Mouse (Mus musculus) bone marrow macrophage, adult 2 months (primary cell): ENCODE results near the gene Dcakd.

Source experiments
- CTCF ChIP-seq: IDR thresholded peaks from 2 replicates; pipeline ENCODE4 v1.5.1; 2012; ENCODE audit warnings: low read depth, mild to moderate bottlenecking, low read length, moderate library complexity
- POLR2A ChIP-seq: IDR thresholded peaks from 2 replicates; pipeline ENCODE4 v1.6.1; 2012; ENCODE audit warnings: mild to moderate bottlenecking, low read depth, low read length, borderline replicate concordance

- TF ChIP-seq CTCF = no peak
- no peak for TF ChIP-seq POLR2A
Measured at GRCm38 (mm10) chr11:102948043-102948961, 79.8 kb downstream of the Dcakd start.
